19 mouse cellular contexts compared by ENCODE assay signal in genomic region chr5:72998546-72998945, GRCm38 (mm10). TPM values are rescaled to one million over a fixed set of nuclear protein-coding genes. Genes with fewer than 3 reads are reported as not detected.
"Had no signal": no experiment of that assay in that cellular context is flagged by ENCODE, and none has a peak within 500 bp of the region (broad histone marks: within the 10 kb centered on the region; RNA-seq: fewer than 3 reads in every experiment).

No protein-coding gene starts in this region.

RNA-seq across cellular contexts. Expression of gene Slc10a4, which starts 8.1 kb away (rescaled TPM):
- polyA plus RNA-seq: erythroblast, embryonic 14.5 days had no signal

RNA-seq across cellular contexts. Expression of gene Gm10135, which starts 24.0 kb away (rescaled TPM):
- polyA plus RNA-seq: cortical plate, adult 2 months; embryonic facial prominence, embryonic 10.5 days; embryonic facial prominence, embryonic 11.5 days; embryonic facial prominence, embryonic 12.5 days; embryonic facial prominence, embryonic 13.5 days; embryonic facial prominence, embryonic 14.5 days; embryonic facial prominence, embryonic 15.5 days; erythroblast, embryonic 14.5 days; forebrain, embryonic 10.5 days; forebrain, embryonic 11.5 days; forebrain, embryonic 12.5 days; forebrain, embryonic 13.5 days; forebrain, embryonic 14.5 days; forebrain, embryonic 15.5 days; forebrain, embryonic 16.5 days; forebrain, postnatal 0 days; frontal cortex, adult 2 months; gonadal fat pad, adult 2 months; heart, adult 2 months had no signal
